In the genomic region with DNA sequence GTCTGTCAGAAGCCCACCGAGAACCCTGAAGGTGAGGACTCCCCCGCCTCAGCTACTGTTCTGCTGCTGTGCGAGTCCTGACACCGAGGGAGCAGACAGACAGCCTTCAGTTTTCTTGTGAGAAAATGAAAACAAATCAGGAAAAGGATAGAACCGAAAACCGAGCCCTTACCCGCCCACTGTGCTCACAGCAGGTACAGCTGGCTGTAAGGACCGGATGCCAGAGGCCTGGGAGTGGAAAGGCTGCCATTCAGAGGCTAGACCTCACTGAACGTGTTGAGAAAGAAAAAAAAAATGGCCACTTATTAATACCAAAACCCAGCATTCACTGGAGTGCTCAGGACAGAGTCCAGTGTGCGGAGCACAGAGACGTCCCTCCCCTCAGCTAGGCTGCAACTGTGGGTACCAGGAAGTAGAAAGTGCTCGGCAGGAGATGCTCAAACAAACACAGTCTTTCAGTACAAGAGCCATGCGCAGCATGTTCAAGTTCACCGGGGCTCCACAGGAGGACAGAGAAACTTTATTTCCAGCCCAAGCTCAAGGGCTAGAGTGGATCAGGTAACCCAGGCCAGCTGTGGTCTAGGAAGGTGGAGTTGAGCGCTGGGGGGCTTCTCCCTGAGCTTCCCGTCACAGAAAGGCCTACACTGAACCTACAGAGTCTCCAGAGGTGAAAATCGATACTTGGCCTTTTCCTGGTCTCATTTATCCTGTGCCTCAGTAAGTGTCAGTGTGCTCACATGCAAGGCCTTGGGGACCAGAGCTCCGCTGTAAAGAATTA, we compare ENCODE assay signal across 10 mouse cellular contexts.
DNase-seq lines count a peak whose midpoint lies in the region; ATAC-seq and TF ChIP-seq lines count a peak whose summit lies in the region.
"Had no signal": no experiment of that assay in that cellular context is flagged by ENCODE, and none has a peak within 500 bp of the region (broad histone marks: within the 10 kb centered on the region; RNA-seq: fewer than 3 reads in every experiment).

No protein-coding gene starts in this region.

- no peak for ATAC-seq in lung, embryonic 14.5 days (ENCODE audit: insufficient read depth)
- no peak for ATAC-seq in hindbrain, embryonic 14.5 days (ENCODE audit: low FRiP score)
- ATAC-seq in stomach, embryonic 15.5 days (ENCODE audit: insufficient read depth, low FRiP score, low read depth), result no peak
- ATAC-seq: forebrain, embryonic 13.5 days had no signal

- H3K4me3 ChIP-seq in lung, embryonic 14.5 days (ENCODE audit: low read depth, low read length), result no peak overlapping the region
- H3K4me3 ChIP-seq in hindbrain, embryonic 14.5 days (replicated peaks; ENCODE audit: low read length), result no peak overlapping the region
- no peak overlapping the region for H3K4me3 ChIP-seq in stomach, embryonic 15.5 days (replicated peaks)
- H3K4me3 ChIP-seq: forebrain, embryonic 13.5 days had no signal

- H3K9ac ChIP-seq in lung, embryonic 14.5 days, result no peak overlapping the region
- H3K9ac ChIP-seq in hindbrain, embryonic 14.5 days, result no peak overlapping the region
- no peak overlapping the region for H3K9ac ChIP-seq in stomach, embryonic 15.5 days
- H3K9ac ChIP-seq: forebrain, embryonic 13.5 days had no signal

- no peak for TF ChIP-seq CTCF in lung, embryonic 14.5 days (IDR thresholded peaks at IDR 0.05; ENCODE audit: low read depth)

- H3K4me2 ChIP-seq in lung, embryonic 14.5 days, result no peak overlapping the region
- H3K4me2 ChIP-seq in hindbrain, embryonic 14.5 days (replicated peaks), result no peak overlapping the region
- no peak overlapping the region for H3K4me2 ChIP-seq in stomach, embryonic 15.5 days
- H3K4me2 ChIP-seq: forebrain, embryonic 13.5 days had no signal

- peaks cover 45% of the 10 kb centered on the region for H3K36me3 ChIP-seq in lung, embryonic 14.5 days (ENCODE audit: insufficient read depth)
- peaks cover 70% of the 10 kb centered on the region for H3K36me3 ChIP-seq in hindbrain, embryonic 14.5 days (replicated peaks; ENCODE audit: control insufficient read depth, insufficient read depth)
- peaks cover 14% of the 10 kb centered on the region; the same call in 1 of the 2 replicates for H3K36me3 ChIP-seq in stomach, embryonic 15.5 days

- peaks cover 12% of the 10 kb centered on the region for H3K4me1 ChIP-seq in lung, embryonic 14.5 days (ENCODE audit: insufficient read depth)
- 0 out of 2 replicates have a peak, but pooled peaks cover 4% of the 10 kb centered on the region for H3K4me1 ChIP-seq in hindbrain, embryonic 14.5 days (replicated peaks; ENCODE audit: control insufficient read depth, insufficient read depth, low read length)
- peaks cover 35% of the 10 kb centered on the region for H3K4me1 ChIP-seq in stomach, embryonic 15.5 days

- peak overlapping the region; percentile 54; the same call in 1 of the 2 replicates for H3K27ac ChIP-seq in lung, embryonic 14.5 days (ENCODE audit: low read depth)
- 0 out of 2 replicates have a peak overlapping the region, but pooled peaks have one; percentile 14 for H3K27ac ChIP-seq in hindbrain, embryonic 14.5 days
- H3K27ac ChIP-seq in stomach, embryonic 15.5 days, result 0 out of 2 replicates have a peak overlapping the region, but pooled peaks have one; percentile 44
- H3K27ac ChIP-seq: forebrain, embryonic 13.5 days had no signal

- H3K27me3 ChIP-seq in lung, embryonic 14.5 days (ENCODE audit: insufficient read depth, low read length), result no peaks in the 10 kb centered on the region
- no peaks in the 10 kb centered on the region for H3K27me3 ChIP-seq in hindbrain, embryonic 14.5 days (ENCODE audit: control insufficient read depth, insufficient read depth, low read length)
- H3K27me3 ChIP-seq in stomach, embryonic 15.5 days (replicated peaks), result no peaks in the 10 kb centered on the region
- H3K27me3 ChIP-seq: forebrain, embryonic 13.5 days had no signal

- 69% methylated on average over 18 of the region's 18 CpGs for WGBS in lung, embryonic 14.5 days
- WGBS in hindbrain, embryonic 14.5 days, result 79% methylated on average over 18 of the region's 18 CpGs
- WGBS in stomach, embryonic 15.5 days, result 71% methylated on average over 18 of the region's 18 CpGs

- DNase-seq in lung, embryonic 14.5 days, result no peak
- no peak for DNase-seq in lung, postnatal 10 days
- peak; percentile 60 to 70 for DNase-seq in cerebellum, postnatal 25 days
- no peak for DNase-seq in hindbrain, embryonic 14.5 days (ENCODE audit: low spot score)
- DNase-seq in liver, result no peak
- DNase-seq in left cerebral cortex, adult 9 months (ENCODE audit: low spot score in 2 of 2), result no peak
- DNase-seq: adrenal gland, adult 8-10 months; lung, postnatal 14 days had no signal

- no peaks in the 10 kb centered on the region for H3K9me3 ChIP-seq in lung, embryonic 14.5 days (ENCODE audit: low read depth, low read length)
- no peaks in the 10 kb centered on the region for H3K9me3 ChIP-seq in hindbrain, embryonic 14.5 days (ENCODE audit: control insufficient read depth, low read length)
- H3K9me3 ChIP-seq in stomach, embryonic 15.5 days, result no peaks in the 10 kb centered on the region
- H3K9me3 ChIP-seq: forebrain, embryonic 13.5 days had no signal

Comparison
In these comparisons a context has a peak if more than half of its experiments do, and no peak if none do; other contexts are left out.
1. DNase-seq: peak in cerebellum, postnatal 25 days (2 of 2); none in lung, embryonic 14.5 days (single experiment), lung, postnatal 10 days (single experiment), hindbrain, embryonic 14.5 days (single experiment), liver (single experiment) and left cerebral cortex, adult 9 months (0 of 2).
2. Peak in every context shown above with its lines, with median percentiles within 50 percentile points of each other: H3K27ac ChIP-seq.